Mouse (Mus musculus): ENCODE measurements at regions not wholly inside any gene's neighbourhood (a gene's known extent, or its start where the extent isn't known, plus 50 kb on each side); places are given as distances from the start of the nearest gene placed in this dataset.

- DNase-seq (ENCODE audit: low spot score in 2 of 2), result no peak
These were observed 275.1 kb upstream of the Dynlrb2 start for GRCm38 (mm10) chr8:116229654-116230136.

- DNase-seq (ENCODE audit: low spot score in 2 of 2), result no peak
These were observed 277.8 kb upstream of the Dynlrb2 start for GRCm38 (mm10) chr8:116227003-116227402.

- DNase-seq (ENCODE audit: low spot score in 2 of 2), result no peak
These were observed 281.5 kb upstream of the Dynlrb2 start for GRCm38 (mm10) chr8:116223235-116223634.

GRCm38 (mm10) chr8:116215909-116216308 is 288.9 kb upstream of the Dynlrb2 start:
- DNase-seq (ENCODE audit: low spot score in 2 of 2), result no peak

- no peak for DNase-seq (ENCODE audit: low spot score in 2 of 2)
These were observed 289.4 kb upstream of the Dynlrb2 start for GRCm38 (mm10) chr8:116215286-116215860.

GRCm38 (mm10) chr8:116203631-116204030 is 301.1 kb upstream of the Dynlrb2 start:
- DNase-seq (ENCODE audit: low spot score in 2 of 2), result no peak

- DNase-seq (ENCODE audit: low spot score in 2 of 2), result no peak
These were observed 304.2 kb upstream of the Dynlrb2 start for GRCm38 (mm10) chr8:116200459-116200999.

GRCm38 (mm10) chr8:116196623-116197184 is 308.1 kb upstream of the Dynlrb2 start:
- no peak for DNase-seq (ENCODE audit: low spot score in 2 of 2)

- DNase-seq (ENCODE audit: low spot score in 2 of 2), result no peak
These were observed 312.7 kb upstream of the Dynlrb2 start for GRCm38 (mm10) chr8:116192096-116192495.

GRCm38 (mm10) chr8:116185206-116185605 is 319.6 kb upstream of the Dynlrb2 start:
- DNase-seq (ENCODE audit: low spot score in 2 of 2), result no peak

GRCm38 (mm10) chr8:116184241-116184640 is 320.5 kb upstream of the Dynlrb2 start:
- DNase-seq (ENCODE audit: low spot score in 2 of 2), result no peak

- no peak for DNase-seq (ENCODE audit: low spot score in 2 of 2)
These were observed 326.8 kb upstream of the Dynlrb2 start for GRCm38 (mm10) chr8:116177946-116178345.

GRCm38 (mm10) chr8:116174891-116175290 is 329.9 kb upstream of the Dynlrb2 start:
- DNase-seq (ENCODE audit: low spot score in 2 of 2), result no peak

- no peak for DNase-seq (ENCODE audit: low spot score in 2 of 2)
These were observed 330.8 kb upstream of the Dynlrb2 start for GRCm38 (mm10) chr8:116173961-116174360.

GRCm38 (mm10) chr8:116167874-116168273 is 336.9 kb upstream of the Dynlrb2 start:
- no peak for DNase-seq (ENCODE audit: low spot score in 2 of 2)

- DNase-seq (ENCODE audit: low spot score in 2 of 2), result no peak
These were observed 339.8 kb upstream of the Dynlrb2 start for GRCm38 (mm10) chr8:116164989-116165299.

GRCm38 (mm10) chr8:116164190-116164988 is 340.4 kb upstream of the Dynlrb2 start:
- no peak for DNase-seq (ENCODE audit: low spot score in 2 of 2)

- no peak for DNase-seq (ENCODE audit: low spot score in 2 of 2)
These were observed 343.8 kb upstream of the Dynlrb2 start for GRCm38 (mm10) chr8:116160932-116161331.

- DNase-seq (ENCODE audit: low spot score in 2 of 2), result peak; percentile 10 to 60
These were observed 360.8 kb upstream of the Dynlrb2 start for GRCm38 (mm10) chr8:116143687-116144573.

- DNase-seq (ENCODE audit: low spot score in 2 of 2), result no peak
These were observed 363.4 kb upstream of the Dynlrb2 start for GRCm38 (mm10) chr8:116141363-116141762.

GRCm38 (mm10) chr8:116139934-116140333 is 364.8 kb upstream of the Dynlrb2 start:
- DNase-seq (ENCODE audit: low spot score in 2 of 2), result no peak

- DNase-seq (ENCODE audit: low spot score in 2 of 2), result no peak
These were observed 367.0 kb upstream of the Dynlrb2 start for GRCm38 (mm10) chr8:116137765-116138164.

Data from frontal cortex, postnatal 10 days (tissue).